Mouse (Mus musculus): ENCODE data around the gene Cbarp.
"Not testable (repeated sequence)": the region's sequence is repeated elsewhere in the genome, so short reads cannot be mapped to it uniquely, and the experiment has no call there.

The Cbarp gene

DNA sequence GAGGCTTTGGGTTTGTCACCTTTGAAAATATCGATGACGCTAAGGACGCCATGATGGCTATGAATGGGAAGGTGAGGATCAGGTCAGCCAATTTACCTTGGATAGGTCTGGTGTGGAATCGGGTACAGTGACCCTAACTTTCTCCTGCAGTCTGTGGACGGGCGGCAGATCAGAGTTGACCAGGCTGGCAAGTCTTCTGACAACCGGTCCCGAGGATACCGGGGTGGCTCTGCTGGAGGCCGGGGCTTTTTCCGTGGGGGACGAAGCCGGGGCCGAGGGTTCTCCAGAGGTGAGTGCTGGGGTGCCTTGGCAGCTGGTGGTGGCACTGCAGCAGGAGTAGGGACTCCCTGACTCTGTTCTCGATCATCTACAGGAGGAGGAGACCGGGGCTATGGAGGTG, 29.4 kb upstream of the Cbarp start:
- DNase-seq (ENCODE audit: low spot score in 2 of 2): peak in 1 of 2 experiments; percentile 17

DNA sequence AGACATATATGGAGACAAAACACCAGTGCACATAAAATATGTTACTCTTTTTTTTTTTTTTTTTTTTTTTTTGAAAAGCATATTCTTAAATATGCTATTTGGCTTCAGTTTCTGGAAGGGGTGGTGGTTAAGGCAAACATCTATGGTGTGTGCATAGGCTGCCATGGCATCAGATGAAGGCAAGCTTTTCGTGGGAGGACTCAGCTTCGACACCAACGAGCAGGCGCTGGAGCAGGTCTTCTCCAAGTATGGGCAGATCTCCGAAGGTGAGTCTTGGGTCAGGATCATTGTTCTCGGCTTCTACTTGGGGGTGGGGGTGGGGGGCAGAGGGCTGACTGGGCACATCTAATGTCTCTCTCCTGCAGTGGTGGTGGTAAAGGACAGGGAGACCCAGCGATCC, 29.0 kb upstream of the Cbarp start:
- DNase-seq (ENCODE audit: low spot score in 2 of 2): no peak

- no peak for DNase-seq (ENCODE audit: low spot score in 2 of 2)
Measured at GRCm38 (mm10) chr10:80169070-80169469, 28.4 kb upstream of the Cbarp start.

DNA sequence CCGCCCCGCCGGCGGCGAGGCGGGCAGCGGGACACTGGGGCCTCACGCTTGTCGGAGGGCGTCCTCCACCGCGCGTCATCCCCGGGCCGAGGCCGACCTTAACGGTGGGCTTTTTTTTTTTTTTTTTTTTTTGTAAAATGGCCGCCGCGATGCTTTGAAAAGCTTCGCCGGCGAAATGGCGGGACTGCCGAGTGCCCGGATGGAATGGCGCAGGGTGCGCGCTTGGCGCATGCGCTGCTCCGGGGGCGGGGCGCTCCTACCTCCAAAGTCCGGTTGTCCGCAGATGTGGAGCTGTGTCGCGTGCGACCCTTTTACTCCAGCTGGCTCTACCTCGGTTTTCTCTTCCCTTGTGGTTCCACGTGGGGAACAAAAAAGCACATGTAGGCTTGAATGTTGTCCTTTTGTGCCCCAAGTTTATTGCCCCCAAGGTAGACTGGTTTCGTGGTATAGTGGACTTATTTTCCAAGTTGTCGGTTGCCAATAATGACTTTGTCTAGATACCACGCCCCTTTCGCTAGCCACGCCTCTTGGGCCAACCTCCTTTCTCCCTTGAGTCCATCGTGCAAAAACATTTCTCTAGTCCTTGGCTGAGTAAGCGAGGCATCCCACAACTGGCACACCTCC, 27.5 kb upstream of the Cbarp start:
- peak; percentile 91 to 94 for DNase-seq (ENCODE audit: low spot score in 2 of 2)

- peak; percentile 98 to 99 for DNase-seq (ENCODE audit: low spot score in 2 of 2)
Measured at GRCm38 (mm10) chr10:80167460-80168037, 26.9 kb upstream of the Cbarp start.

DNA sequence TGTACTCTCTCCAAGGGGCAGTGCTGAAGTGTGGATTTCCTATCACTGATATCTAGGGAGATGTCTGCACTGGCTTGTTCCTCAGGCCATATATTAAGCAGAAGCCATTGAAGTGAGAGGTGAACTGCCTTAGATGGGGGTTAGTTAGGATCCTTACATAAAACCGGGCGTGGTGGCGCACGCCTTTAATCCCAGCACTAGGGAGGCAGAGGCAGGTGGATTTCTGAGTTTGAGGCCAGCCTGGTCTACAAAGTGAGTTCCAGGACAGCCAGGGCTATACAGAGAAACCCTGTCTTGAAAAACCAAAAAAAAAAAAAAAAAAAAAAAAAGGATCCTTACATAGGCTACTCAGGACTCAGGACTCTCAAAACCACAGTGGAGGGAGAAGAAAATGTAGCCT, 25.5 kb upstream of the Cbarp start:
- DNase-seq (ENCODE audit: low spot score in 2 of 2): not testable (repeated sequence)

- peak in 1 of 2 experiments; percentile 25 for DNase-seq (ENCODE audit: low spot score in 2 of 2)
Measured at GRCm38 (mm10) chr10:80165392-80166128, 24.9 kb upstream of the Cbarp start, which contains the start of gene Cirbp. Gene Cirbp (plus strand): TSS chr10:80165985.

GRCm38 (mm10) chr10:80164998-80165344, 24.3 kb upstream of the Cbarp start:
- DNase-seq (ENCODE audit: low spot score in 2 of 2): peak; percentile 92 to 96

- DNase-seq (ENCODE audit: low spot score in 2 of 2): peak in 1 of 2 experiments; percentile 40
Measured at GRCm38 (mm10) chr10:80164161-80164997, 23.7 kb upstream of the Cbarp start.

DNA sequence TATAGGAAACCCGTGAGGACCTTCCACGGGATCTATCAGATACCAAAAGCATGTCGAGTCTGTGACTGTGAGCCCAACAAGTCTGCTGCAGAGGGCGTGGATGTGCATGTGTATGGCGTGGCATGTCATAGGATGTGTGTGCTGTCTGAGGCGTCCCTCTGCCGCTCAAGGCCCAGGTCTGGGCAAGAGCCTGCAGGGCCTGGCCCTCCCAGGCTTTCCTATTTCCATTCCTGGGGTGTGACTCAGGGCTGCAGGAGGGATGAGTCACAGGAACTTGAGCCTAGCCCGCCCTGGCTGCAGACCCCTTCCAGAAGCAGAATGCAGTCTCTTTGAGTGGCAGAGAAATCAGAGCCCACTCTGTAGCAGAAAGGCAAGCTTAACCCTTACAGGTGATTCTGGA, 23.1 kb upstream of the Cbarp start:
- peak in 1 of 2 experiments; percentile 67 for DNase-seq (ENCODE audit: low spot score in 2 of 2)

DNA sequence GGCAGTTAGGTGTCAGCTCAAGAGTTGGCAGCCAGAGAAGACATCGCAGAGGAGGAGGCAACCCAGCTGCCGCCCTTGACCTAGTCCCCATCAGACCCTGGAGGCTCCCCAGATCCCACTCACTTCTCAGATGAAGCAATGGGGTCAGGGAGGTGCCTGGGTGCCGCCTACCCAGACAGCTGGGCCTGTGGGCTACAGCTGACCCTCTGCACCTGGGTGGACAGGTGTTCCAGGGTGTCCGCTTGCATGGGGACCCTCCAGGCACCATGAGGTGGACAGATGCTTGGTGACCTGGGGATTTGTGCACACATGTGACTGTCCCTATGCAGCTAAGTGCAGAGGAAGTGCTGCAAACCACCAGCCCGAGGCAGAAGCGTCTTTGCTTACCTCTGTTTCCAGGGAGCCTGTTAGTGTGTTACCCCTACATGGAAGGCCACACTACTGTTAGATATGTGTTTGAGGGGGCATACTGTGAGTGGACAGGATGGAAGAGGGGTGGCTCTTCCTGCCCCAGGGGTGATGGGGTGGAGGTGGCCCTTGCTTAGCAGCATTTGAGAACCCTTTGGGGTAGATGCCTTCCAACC, 22.2 kb upstream of the Cbarp start:
- DNase-seq (ENCODE audit: low spot score in 2 of 2): peak in 1 of 2 experiments; percentile 18

GRCm38 (mm10) chr10:80162243-80162608, 21.6 kb upstream of the Cbarp start:
- DNase-seq (ENCODE audit: low spot score in 2 of 2): no peak

DNA sequence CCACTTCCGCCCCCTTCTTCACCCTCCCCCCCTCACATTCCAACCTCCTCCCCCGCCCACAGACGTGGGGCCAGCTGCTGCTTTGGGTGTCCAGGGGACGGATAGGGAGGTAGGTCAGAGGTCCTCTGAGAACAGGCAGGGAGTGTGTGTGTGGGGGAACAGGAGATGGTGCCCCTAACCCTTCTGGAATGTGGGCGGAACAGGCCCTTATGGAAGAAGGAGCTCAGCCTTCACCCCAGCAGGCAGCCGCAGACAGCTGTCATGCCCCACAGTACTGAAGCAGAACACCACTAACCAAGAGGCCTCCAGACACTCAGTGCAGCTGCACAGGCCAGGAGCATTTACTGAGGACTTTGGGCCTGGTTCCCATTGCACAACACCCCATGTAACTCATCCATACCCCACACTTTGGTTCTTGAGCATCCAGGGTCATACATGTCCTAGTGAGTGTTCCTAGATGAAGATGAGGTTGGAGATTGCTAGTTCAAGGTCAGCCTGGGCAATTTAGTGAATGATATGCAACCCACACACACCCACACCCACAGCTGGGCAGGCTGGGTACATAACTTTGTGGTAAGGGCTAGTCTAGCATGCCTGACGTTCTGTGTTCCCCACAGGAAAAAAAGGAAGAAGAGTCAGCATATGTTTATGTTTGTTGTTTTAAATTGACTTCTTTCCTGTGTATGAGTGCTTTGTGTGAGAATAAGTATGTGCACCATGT, 21.0 kb upstream of the Cbarp start:
- DNase-seq (ENCODE audit: low spot score in 2 of 2): peak in 1 of 2 experiments; percentile 62

GRCm38 (mm10) chr10:80160455-80161371, 20.1 kb upstream of the Cbarp start:
- DNase-seq (ENCODE audit: low spot score in 2 of 2): peak; percentile 81 to 86

DNA sequence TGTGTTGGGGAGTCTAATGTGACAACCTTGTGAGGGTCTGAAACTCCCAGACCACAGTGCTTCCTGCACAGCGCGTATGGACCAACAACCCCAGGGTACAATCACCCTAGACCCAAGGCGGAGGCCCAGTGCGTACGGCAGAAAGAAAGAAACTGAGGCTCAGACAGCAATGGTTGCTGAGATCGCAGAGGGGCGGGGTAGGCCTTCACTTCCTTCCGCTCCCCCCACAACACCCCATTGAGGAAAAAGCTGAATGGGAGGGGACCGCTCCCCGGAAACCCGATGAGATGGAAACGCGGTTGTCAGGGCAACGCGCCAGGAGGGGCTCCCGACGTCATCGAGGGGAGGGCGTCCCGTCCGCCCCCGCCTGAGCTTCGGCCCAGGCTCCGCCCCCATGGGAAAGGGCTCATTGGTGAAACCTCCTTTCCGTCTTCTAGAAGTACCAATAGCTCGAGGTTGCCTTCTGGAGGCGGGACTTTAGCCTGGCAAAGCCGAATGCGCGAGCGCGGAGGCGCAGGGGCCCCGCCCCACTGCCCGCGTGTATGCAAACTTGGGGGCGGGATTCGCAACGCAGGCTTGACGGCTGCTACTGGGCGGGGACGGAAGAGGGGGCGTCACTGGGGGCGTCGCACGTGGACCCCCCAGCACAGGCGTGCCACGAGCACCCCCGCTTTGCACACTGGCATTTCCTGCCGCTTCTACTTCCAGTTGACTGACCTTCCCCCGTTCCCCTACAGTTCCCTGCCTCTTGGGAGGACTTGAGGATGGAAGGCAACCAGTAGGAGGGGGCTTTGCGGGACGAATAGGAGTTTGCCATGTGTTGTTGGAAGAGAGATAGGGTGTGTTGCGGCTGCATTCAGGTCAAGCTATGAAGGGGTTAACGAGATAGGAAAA, 19.2 kb upstream of the Cbarp start:
- peak; percentile 99 for DNase-seq (ENCODE audit: low spot score in 2 of 2)

GRCm38 (mm10) chr10:80159021-80159560, 18.5 kb upstream of the Cbarp start:
- DNase-seq (ENCODE audit: low spot score in 2 of 2): peak in 1 of 2 experiments; percentile 44

- peak in 1 of 2 experiments; percentile 57 for DNase-seq (ENCODE audit: low spot score in 2 of 2)
Measured at GRCm38 (mm10) chr10:80158307-80158986, 17.8 kb upstream of the Cbarp start.

Measured in urinary bladder, postnatal 4 days (tissue).